Mouse (Mus musculus) CH12.LX (cell line): ENCODE data around the gene Surf1. TPM values are rescaled to one million over a fixed set of nuclear protein-coding genes. Genes with fewer than 3 reads are reported as not detected.
A peak's percentile ranks its signal among the peaks of the same experiment; 100 is the strongest.

Source experiments
- DNase-seq: peaks from one replicate; pipeline ENCODE4 v3.0.0-alpha.2; 2013; ENCODE audit errors: extremely low read depth
- H3K27ac ChIP-seq: 2 replicates; pipeline ENCODE4 v1.5.1; 2012; ENCODE audit warnings: low read depth, mild to moderate bottlenecking, control low read depth, moderate library complexity; ENCODE audit not compliant: insufficient read depth
- H3K27me3 ChIP-seq: replicated peaks from 2 replicates; pipeline ENCODE3; 2012; ENCODE audit warnings: inconsistent platforms
- H3K36me3 ChIP-seq, 2 experiments: replicated peaks in 1 of 2; 2 replicates each; pipeline versions ENCODE3 to v1.6.1; 2012; ENCODE audit warnings: inconsistent platforms in 1 of 2, low read length in 1 of 2, mild to moderate bottlenecking in 1 of 2, mixed read lengths in 1 of 2, moderate library complexity in 1 of 2; ENCODE audit not compliant: control insufficient read depth in 1 of 2, insufficient read depth in 1 of 2
- H3K4me1 ChIP-seq, 2 experiments: 2 replicates each; pipeline ENCODE4 v1.6.1; 2012; ENCODE audit warnings: inconsistent platforms in 1 of 2, moderate library complexity in 1 of 2; ENCODE audit not compliant: insufficient read depth in 2 of 2, control insufficient read depth in 1 of 2
- H3K4me2 ChIP-seq: 2 replicates; pipeline ENCODE4 v1.6.1; 2012; ENCODE audit warnings: low read depth, mild to moderate bottlenecking, control low read depth; ENCODE audit not compliant: poor library complexity, insufficient read depth, severe bottlenecking
- H3K4me3 ChIP-seq, 3 experiments: fragments of 150-350 bp in 1 of 3; sonication (generic) in 1 of 3; replicated peaks in 1 of 3; 2 replicates each; pipeline versions ENCODE3 to v1.5.1; 2011 to 2012; ENCODE audit warnings: low read depth in 2 of 3, low read length in 2 of 3, mild to moderate bottlenecking in 2 of 3, moderate library complexity in 2 of 3, control low read depth in 1 of 3, improper control_type of control experiment in 1 of 3, inconsistent platforms in 1 of 3, mixed read lengths in 1 of 3; ENCODE audit not compliant: poor library complexity in 1 of 3
- H3K79me2 ChIP-seq: replicated peaks from 2 replicates; pipeline ENCODE4 v1.6.1; 2012; ENCODE audit warnings: mild to moderate bottlenecking, moderate library complexity; ENCODE audit not compliant: control insufficient read depth, poor library complexity, insufficient read depth, severe bottlenecking; ENCODE audit errors: extremely low read depth
- H3K9ac ChIP-seq: 2 replicates; pipeline ENCODE4 v1.6.1; 2012; ENCODE audit warnings: low read depth, mild to moderate bottlenecking, control low read depth, moderate library complexity; ENCODE audit not compliant: insufficient read depth
- H3K9me3 ChIP-seq: replicated peaks from 2 replicates; pipeline ENCODE3; 2012; ENCODE audit warnings: low read length, inconsistent platforms, mixed read lengths
- BHLHE40 ChIP-seq: IDR thresholded peaks from 2 replicates; pipeline ENCODE4 v1.6.1; 2011; ENCODE audit warnings: mild to moderate bottlenecking, low read depth, low read length, improper control_type of control experiment
- CHD1 ChIP-seq: IDR thresholded peaks from 2 replicates; pipeline ENCODE4 v1.6.1; 2012; ENCODE audit warnings: low read depth, low read length, improper control_type of control experiment, inconsistent platforms
- CHD2 ChIP-seq: IDR thresholded peaks from 2 replicates; pipeline ENCODE4 v1.6.1; 2011; ENCODE audit warnings: low read length, improper control_type of control experiment
- E2F4 ChIP-seq: IDR thresholded peaks from 2 replicates; pipeline ENCODE4 v1.6.1; 2011; ENCODE audit warnings: low read depth, low read length, improper control_type of control experiment; ENCODE audit not compliant: insufficient replicate concordance
- EP300 ChIP-seq: IDR thresholded peaks from 2 replicates; pipeline ENCODE4 v1.6.1; 2011; ENCODE audit warnings: low read length, improper control_type of control experiment
- GABPA ChIP-seq: IDR thresholded peaks from 2 replicates; pipeline ENCODE4 v1.6.1; 2012; ENCODE audit warnings: low read depth, low read length, improper control_type of control experiment, inconsistent platforms; ENCODE audit not compliant: insufficient replicate concordance
- IRF4 ChIP-seq: IDR thresholded peaks from 2 replicates; pipeline ENCODE4 v1.6.1; 2014; ENCODE audit warnings: low read depth, mild to moderate bottlenecking, inconsistent platforms, low read length, improper control_type of control experiment
- JUN ChIP-seq: IDR thresholded peaks from 2 replicates; pipeline ENCODE4 v1.6.1; 2011; ENCODE audit warnings: low read depth, mild to moderate bottlenecking, low read length, improper control_type of control experiment, moderate library complexity; ENCODE audit not compliant: insufficient read depth
- JUND ChIP-seq: conservative IDR thresholded peaks from 2 replicates; pipeline ENCODE4 v1.6.1; 2011; ENCODE audit warnings: low read depth, low read length, improper control_type of control experiment
- MAFK ChIP-seq: IDR thresholded peaks from 2 replicates; pipeline ENCODE4 v1.6.1; 2011; ENCODE audit warnings: low read length, improper control_type of control experiment; ENCODE audit not compliant: insufficient replicate concordance
- MAX ChIP-seq: IDR thresholded peaks from 2 replicates; pipeline ENCODE4 v1.6.1; 2011; ENCODE audit warnings: low read length, improper control_type of control experiment
- MAZ ChIP-seq: IDR thresholded peaks from 2 replicates; pipeline ENCODE4 v1.6.1; 2012; ENCODE audit warnings: low read depth, mild to moderate bottlenecking, inconsistent platforms, low read length, improper control_type of control experiment, moderate library complexity
- MEF2A ChIP-seq: IDR thresholded peaks from 2 replicates; pipeline ENCODE4 v1.6.1; 2014; ENCODE audit warnings: low read depth, mild to moderate bottlenecking, inconsistent platforms, low read length, improper control_type of control experiment, borderline replicate concordance
- MXI1 ChIP-seq: IDR thresholded peaks from 2 replicates; pipeline ENCODE4 v1.6.1; 2011; ENCODE audit warnings: mild to moderate bottlenecking, low read depth, low read length, improper control_type of control experiment
- MYC ChIP-seq: IDR thresholded peaks from 2 replicates; pipeline ENCODE4 v1.6.1; 2011; ENCODE audit warnings: low read depth, mild to moderate bottlenecking, improper control_type of control experiment, low read length
- NELFE ChIP-seq: IDR thresholded peaks from 2 replicates; pipeline ENCODE4 v1.6.1; 2011; ENCODE audit warnings: low read depth, low read length, improper control_type of control experiment
- NRF1 ChIP-seq: IDR thresholded peaks from 2 replicates; pipeline ENCODE4 v1.6.1; 2014; ENCODE audit warnings: low read depth, mild to moderate bottlenecking, inconsistent platforms, low read length, improper control_type of control experiment, moderate library complexity
- PAX5 ChIP-seq: IDR thresholded peaks from 2 replicates; pipeline ENCODE4 v1.6.1; 2012; ENCODE audit warnings: low read length, inconsistent platforms, mixed read lengths
- POLR2A ChIP-seq: IDR thresholded peaks from 2 replicates; pipeline ENCODE4 v1.6.1; 2011; ENCODE audit warnings: low read depth, mild to moderate bottlenecking, improper control_type of control experiment, low read length
- POLR2AphosphoS2 ChIP-seq: IDR thresholded peaks from 2 replicates; pipeline ENCODE4 v1.6.1; 2011; ENCODE audit warnings: low read depth, low read length, improper control_type of control experiment
- RAD21 ChIP-seq: IDR thresholded peaks from 2 replicates; pipeline ENCODE4 v1.6.1; 2011; ENCODE audit warnings: low read depth, mild to moderate bottlenecking, low read length, improper control_type of control experiment, moderate library complexity
- RCOR1 ChIP-seq: conservative IDR thresholded peaks from 2 replicates; pipeline ENCODE4 v1.6.1; 2012; ENCODE audit warnings: low read depth, mild to moderate bottlenecking, inconsistent platforms, low read length, improper control_type of control experiment
- TBP ChIP-seq: conservative IDR thresholded peaks from 2 replicates; pipeline ENCODE4 v1.6.1; 2011; ENCODE audit warnings: low read depth, low read length, improper control_type of control experiment
- TCF12 ChIP-seq: IDR thresholded peaks from 2 replicates; pipeline ENCODE4 v1.6.1; 2014; ENCODE audit warnings: low read depth, mild to moderate bottlenecking, inconsistent platforms, low read length, improper control_type of control experiment
- UBTF ChIP-seq: IDR thresholded peaks from 2 replicates; pipeline ENCODE4 v1.6.1; 2012; ENCODE audit warnings: low read depth, mild to moderate bottlenecking, inconsistent platforms, low read length, improper control_type of control experiment, moderate library complexity
- USF2 ChIP-seq: conservative IDR thresholded peaks from 2 replicates; pipeline ENCODE4 v1.6.1; 2011; ENCODE audit warnings: low read depth, low read length, improper control_type of control experiment
- ZC3H11A ChIP-seq: IDR thresholded peaks from 2 replicates; pipeline ENCODE4 v1.6.1; 2012; ENCODE audit warnings: low read depth, mild to moderate bottlenecking, inconsistent platforms, low read length, improper control_type of control experiment
- ZMIZ1 ChIP-seq: IDR thresholded peaks from 2 replicates; pipeline ENCODE4 v1.6.1; 2012; ENCODE audit warnings: low read depth, mild to moderate bottlenecking, inconsistent platforms, low read length, improper control_type of control experiment
- ZNF384 ChIP-seq: IDR thresholded peaks from 2 replicates; pipeline ENCODE4 v1.6.1; 2012; ENCODE audit warnings: low read depth, low read length, improper control_type of control experiment, inconsistent platforms
- dilution Hi-C: fragments of 300-500 bp; cut with MboI; formaldehyde crosslinking; loops from 2 replicates; pipeline ENCODE4 v1.14.3; 2020; ENCODE audit warnings: low sequenced_read_pairs; ENCODE audit not compliant: extremely low pct_unique_long_range_greater_than_20kb, extremely low pct_ligation_motif_present
- in situ Hi-C: fragments of 300-500 bp; cut with MboI; formaldehyde crosslinking; loops from 3 replicates; pipeline ENCODE4 v1.14.3; 2019; ENCODE audit warnings: low sequenced_read_pairs, low pct_ligation_motif_present, low pct_unique_long_range_greater_than_20kb, mixed read lengths
- polyA plus RNA-seq: library from polyadenylated mRNA; unstranded; fragments of >175 nt; gene quantifications from 2 replicates; pipeline ENCODE4 v1.2.1, GENCODE M21; 2012; ENCODE audit warnings: low read depth; ENCODE audit not compliant: insufficient read length
- total RNA-seq, 2 experiments: library from RNA; depleted of rRNA; stranded (reverse); fragments of 300-350 nt in 1 of 2; fragments of >200 nt in 1 of 2; gene quantifications; 2 replicates each; pipeline ENCODE4 v1.2.3; 2012 to 2014

Surf1 gene
- total and polyA plus RNA-seq, 3 experiments, result 43.4 to 83.9 (median 58.7) TPM

GRCm38 (mm10) chr2:26964724-26965370, 48.5 kb upstream of the Surf1 start:
- no peak overlapping the region for H3K27ac ChIP-seq
- in situ Hi-C loops (no loop called here), dilution Hi-C loops (no loop called here)
- peak overlapping the region; percentile 81 for H3K9ac ChIP-seq
- DNase-seq, result peak; percentile 11
- peak; percentile 43; the same call in 1 of the 2 replicates for TF ChIP-seq ZNF384
- no peak for TF ChIP-seq MXI1
- H3K4me1 ChIP-seq, result peaks cover 4 to 28% of the 10 kb centered on the region in 2 experiments; a peak in 3 of 4 replicates
- peak overlapping the region; percentile 58 to 99 (median 81) for H3K4me3 ChIP-seq
- H3K4me2 ChIP-seq, result peak overlapping the region; percentile 84
- H3K36me3 ChIP-seq, result peaks cover 20 to 29% of the 10 kb centered on the region in 2 experiments
- H3K9me3 ChIP-seq, result peaks cover 8% of the 10 kb centered on the region
- peaks cover 23% of the 10 kb centered on the region for H3K79me2 ChIP-seq
- no peaks in the 10 kb centered on the region for H3K27me3 ChIP-seq

- H3K4me3 ChIP-seq, result peak within 1 kb of the TSS; percentile 58 to 99 (median 81)
- dilution Hi-C loops (no loop called here), in situ Hi-C loops (no loop called here)
- H3K27ac ChIP-seq, result peak within 1 kb of the TSS; percentile 78
- peak; percentile 92 for DNase-seq
- H3K27me3 ChIP-seq, result no peaks in the 10 kb centered on the region
- H3K4me1 ChIP-seq, result peaks cover 4 to 28% of the 10 kb centered on the region in 2 experiments; a peak in 3 of 4 replicates
- peak within 1 kb of the TSS; percentile 81 for H3K9ac ChIP-seq
- H3K36me3 ChIP-seq, result peaks cover 24 to 34% of the 10 kb centered on the region in 2 experiments
- H3K9me3 ChIP-seq, result peaks cover 8% of the 10 kb centered on the region
- H3K4me2 ChIP-seq, result peak within 1 kb of the TSS; percentile 97
- peaks cover 23% of the 10 kb centered on the region for H3K79me2 ChIP-seq
- no peak for TF ChIP-seq CHD1
- no peak for TF ChIP-seq BHLHE40
- peak; percentile 76 for TF ChIP-seq TCF12
- no peak for TF ChIP-seq EP300
- TF ChIP-seq MEF2A, result no peak
- TF ChIP-seq CHD2, result peak; percentile 25; the same call in 1 of the 2 replicates
- no peak for TF ChIP-seq ZNF384
- peak; percentile 82 for TF ChIP-seq NELFE
- TF ChIP-seq MAFK, result no peak
- no peak for TF ChIP-seq ZC3H11A
- 0 out of 2 replicates have a peak, but pooled peaks have one; percentile 32 for TF ChIP-seq RCOR1
- TF ChIP-seq RAD21, result no peak
- TF ChIP-seq NRF1, result peak; percentile 89
- TF ChIP-seq POLR2AphosphoS2, result peak; percentile 61; the same call in 1 of the 2 replicates
- 0 out of 2 replicates have a peak, but pooled peaks have one; percentile 38 for TF ChIP-seq E2F4
- TF ChIP-seq IRF4, result no peak
- TF ChIP-seq ZMIZ1, result peak; percentile 72
- peak; percentile 88 for TF ChIP-seq POLR2A
- no peak; the same call in 1 of the 2 replicates for TF ChIP-seq GABPA
- no peak for TF ChIP-seq JUN
- peak; percentile 81; the same call in 1 of the 2 replicates for TF ChIP-seq MAX
- TF ChIP-seq MXI1, result peak; percentile 70
- no peak for TF ChIP-seq JUND
- TF ChIP-seq UBTF, result 0 out of 2 replicates have a peak, but pooled peaks have one; percentile 49
- no peak for TF ChIP-seq PAX5
- TF ChIP-seq MYC, result peak; percentile 49; the same call in 1 of the 2 replicates
- TF ChIP-seq TBP, result no peak; the same call in 1 of the 2 replicates
- TF ChIP-seq MAZ, result peak; percentile 89
- no peak for TF ChIP-seq USF2
Observed at GRCm38 (mm10) chr2:26963923-26964723, 47.8 kb upstream of the Surf1 start, which contains the start of gene Rexo4. TSS of gene Rexo4 (minus strand) at chr2:26964386.
